Mouse (Mus musculus): Measurements from ENCODE around the gene Pbld1.

Pbld1 gene

DNA sequence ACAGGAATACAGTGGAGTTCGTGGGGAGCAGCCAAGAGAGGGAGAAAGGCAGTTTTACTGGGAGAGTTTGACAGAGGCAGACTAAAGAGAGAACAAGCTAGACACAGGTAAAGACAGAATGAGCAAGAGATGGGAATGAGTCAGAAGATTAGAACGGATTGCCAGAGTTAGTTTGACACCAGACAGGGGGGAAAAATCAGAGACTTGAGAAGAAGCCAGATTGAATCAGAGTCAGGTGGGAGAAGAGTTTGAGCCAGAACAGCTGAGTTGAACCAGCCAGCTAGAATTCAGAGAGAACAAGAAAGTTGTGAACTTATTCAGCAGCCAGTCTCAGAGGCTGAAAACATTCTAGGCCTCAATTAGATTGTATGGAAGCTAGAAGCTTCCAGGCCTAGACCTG lies at the start of gene Pbld1:
Pbld1 (plus strand) TSS at position 301 of the 400 bp plus-strand sequence.
- in situ Hi-C loops (cut with MboI, MseI), result no loop called here

DNA sequence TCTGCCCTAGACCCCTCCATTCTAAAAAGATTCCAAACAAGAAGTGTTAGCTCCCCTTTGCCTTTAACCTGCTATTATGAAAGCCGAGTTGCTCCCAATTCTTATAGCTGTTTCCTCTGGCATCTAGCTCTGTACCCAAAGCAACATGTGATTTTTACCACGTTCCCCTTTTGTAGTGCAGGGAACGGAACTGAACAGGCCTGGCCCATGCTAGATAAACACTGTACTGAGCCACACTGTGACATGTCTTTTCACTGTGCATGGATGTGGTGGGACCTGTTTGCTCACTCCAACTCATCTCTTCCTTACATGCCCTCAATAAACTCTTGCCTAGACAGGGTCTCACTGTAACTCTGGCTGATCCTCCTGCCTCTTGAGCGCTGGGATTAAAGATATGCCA lies 49.7 kb upstream of the Pbld1 start:
- in situ Hi-C loops (cut with MboI, MseI), result no loop called here

DNA sequence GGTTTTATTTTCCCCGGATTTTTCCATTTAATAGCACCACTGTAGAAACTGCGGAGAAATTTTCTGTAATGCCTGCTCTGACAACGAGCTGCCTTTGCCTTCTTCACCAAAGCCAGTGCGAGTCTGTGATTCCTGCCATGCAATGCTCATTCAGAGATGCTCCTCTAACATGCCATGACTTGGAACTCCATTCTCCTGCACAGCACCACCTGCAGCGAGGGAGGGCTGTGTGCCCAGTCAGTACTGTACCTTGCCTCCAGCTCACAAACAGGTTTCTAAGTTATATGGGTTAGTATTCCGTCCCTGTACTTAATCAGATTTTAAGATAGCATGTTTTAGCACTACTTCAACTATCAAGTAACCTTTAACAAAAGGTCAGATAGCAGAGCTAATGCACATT lies 48.4 kb upstream of the Pbld1 start:
- in situ Hi-C loops (cut with MboI, MseI), result no loop called here

DNA sequence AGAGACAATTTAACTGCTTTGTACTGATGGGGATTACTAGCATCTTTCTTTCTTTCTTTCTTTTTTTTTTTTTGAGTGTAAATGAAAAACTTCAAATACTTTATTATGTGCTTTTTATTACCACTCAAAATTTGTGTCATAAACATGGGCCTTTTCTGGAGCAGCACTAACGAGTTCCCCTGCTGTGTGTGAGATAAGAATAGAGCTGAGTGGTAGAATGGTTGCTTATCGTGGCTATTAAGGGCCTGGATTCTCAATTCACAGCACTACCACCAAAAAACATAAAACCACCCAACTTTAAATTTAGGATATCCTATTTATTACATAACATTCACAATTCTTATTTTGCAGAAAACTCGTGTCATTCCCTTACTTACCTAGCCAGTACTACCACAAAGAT lies 46.5 kb upstream of the Pbld1 start:
- in situ Hi-C loops (cut with MboI, MseI), result no loop called here

DNA sequence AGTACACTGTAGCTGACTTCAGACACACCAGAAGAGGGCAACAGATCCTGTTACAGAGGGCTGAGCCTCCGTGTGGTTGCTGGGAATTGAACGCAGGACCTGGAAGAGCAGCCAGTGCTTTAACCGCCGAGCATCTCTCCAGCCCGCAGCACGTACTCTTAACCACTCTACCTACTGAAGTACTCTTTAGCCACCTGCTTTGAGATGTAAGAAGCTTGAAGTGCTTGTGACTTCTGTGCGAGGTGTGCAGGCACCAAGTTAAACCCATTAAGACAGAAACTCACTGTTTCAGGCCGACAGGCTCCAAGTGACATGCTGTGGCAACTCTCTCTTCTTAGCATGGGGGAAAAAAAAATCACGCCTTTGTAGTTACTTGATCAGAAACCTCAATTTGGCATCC lies 45.8 kb upstream of the Pbld1 start:
- in situ Hi-C loops (cut with MboI, MseI), result no loop called here

DNA sequence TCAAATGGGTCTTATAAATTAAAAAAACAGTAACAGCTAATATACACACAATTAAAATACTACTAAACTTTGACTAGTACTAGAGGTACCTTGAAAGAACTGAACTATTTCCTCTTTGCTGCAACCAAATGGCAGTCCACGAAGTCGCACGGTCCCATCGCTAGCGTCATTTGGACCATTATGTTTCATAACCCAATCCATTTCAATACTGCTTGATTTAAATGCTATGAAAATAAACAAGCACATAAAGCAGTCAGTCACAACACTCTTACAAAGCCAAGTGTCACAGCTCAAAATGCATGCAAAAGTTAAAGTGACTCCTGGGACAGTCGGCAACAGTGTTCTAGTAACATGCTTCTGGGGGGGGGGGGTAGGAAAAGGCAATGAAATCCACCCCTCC lies 40.7 kb upstream of the Pbld1 start:
- in situ Hi-C loops (cut with MboI, MseI), result no loop called here

DNA sequence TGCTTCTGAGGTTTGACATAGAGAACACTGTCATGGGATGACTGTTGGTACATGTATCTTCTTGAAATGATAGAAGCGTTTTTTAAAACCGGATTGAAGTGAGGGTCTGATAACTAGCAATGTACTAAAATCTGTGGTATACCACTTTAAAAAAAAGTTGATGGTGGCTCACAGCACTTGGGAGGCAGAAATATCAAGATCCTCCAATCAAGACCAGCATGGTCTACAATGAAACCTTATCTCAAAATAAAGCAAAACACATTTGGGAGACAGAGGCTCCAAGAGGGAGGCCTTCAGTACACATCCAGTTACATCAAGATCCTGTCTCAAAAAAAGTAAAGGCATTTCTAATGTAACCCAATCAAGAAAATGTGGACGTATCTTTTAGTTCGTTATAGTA lies 38.3 kb upstream of the Pbld1 start:
- in situ Hi-C loops (cut with MboI, MseI), result no loop called here

DNA sequence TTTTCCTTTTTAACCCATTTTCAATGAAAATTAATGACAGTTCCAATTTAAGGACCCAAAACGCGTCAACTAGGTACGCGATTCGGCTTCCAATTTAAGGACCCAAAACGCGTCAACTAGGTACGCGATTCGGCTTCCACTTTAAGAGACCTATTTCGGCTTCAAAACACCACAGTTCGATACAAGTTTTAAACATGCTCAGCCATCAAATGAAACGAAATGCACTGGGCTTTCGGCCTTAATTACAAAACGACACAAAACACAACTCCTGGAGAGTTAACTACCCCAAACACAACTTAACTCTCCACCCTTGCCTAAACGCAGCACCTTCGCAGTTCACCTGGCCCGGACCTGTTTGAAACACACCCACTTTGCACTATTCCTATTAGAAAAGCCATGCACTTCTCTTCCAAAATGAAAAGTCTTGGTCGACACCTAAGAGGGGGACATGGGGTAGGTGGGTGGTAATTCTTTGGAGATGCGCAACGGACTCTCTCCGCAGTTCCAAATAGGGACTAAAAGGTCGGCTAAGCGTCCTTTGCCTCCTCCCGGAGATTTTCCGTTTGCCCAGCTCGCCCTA lies 37.3 kb upstream of the Pbld1 start:
- in situ Hi-C loops (cut with MboI, MseI), result no loop called here

DNA sequence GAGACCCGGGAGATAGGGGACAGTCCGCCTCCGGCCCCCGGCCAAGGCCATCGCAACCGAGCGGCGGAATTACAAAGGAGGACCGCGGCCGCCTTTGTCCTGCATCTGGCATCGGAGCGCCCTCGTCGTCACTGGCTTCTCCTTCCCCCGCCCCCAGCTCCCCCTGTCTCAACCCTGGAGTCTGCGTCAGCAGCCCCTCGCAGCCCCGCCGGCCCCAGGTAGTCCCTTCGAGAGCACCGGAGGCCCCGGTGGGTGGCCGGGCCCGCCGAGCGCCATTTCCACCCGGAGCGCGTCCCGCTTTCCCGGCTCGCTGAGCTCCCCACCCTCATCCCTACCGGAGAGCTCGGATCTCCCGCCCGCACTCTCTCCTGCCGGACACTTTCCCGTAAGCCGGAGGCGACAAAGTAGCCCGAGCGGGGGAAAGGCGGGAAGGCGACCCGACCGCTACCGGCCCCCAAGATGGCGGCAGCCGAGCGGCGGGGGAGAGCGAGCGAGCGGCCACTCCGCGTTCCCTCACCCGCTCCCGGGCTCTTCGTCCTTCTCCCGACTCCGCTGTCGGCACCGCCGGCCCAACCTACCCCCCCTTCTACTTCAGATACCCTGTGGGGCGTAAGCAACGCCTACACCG lies 36.7 kb upstream of the Pbld1 start:
- in situ Hi-C loops (cut with MboI, MseI), result no loop called here

DNA sequence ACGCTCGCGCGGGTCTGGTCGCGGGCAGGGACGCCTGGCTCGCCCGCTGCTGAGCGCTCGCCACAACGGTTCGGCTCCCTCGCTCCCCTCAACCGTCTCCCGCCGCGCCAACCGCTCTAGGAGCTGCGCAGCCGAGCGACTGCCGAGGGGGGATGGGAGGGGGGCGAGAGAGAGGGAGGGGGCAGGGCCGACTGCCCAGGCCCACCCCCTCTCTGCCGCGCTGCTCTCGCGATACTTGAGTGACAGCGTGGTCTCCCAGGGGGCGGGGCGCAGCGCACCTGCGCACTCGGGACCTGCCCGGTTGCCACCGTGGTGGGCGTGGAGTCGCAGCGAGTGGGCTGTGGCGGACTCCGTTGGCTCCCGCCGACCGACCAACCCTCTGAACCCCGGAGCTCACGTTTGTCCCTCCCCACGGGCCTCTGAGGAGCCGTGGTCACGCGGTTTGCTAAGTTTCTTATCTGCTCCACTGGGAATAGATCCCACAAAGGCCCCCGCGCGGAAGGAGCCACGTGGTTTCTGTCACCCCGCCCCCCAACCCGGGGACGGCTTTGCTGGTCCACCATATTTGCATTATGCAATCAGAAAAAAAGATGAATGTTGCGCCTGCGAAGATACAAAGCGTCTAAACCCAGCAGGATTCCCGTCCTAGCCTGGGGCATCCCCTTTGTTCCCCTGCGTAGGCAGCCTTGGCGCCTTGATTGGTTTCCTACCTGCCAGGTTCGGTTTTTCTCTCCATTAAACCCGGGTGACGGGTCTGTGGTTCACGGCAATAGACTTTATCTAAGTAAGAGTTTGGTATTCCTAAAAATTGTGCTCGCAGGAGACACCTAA lies 36.0 kb upstream of the Pbld1 start, which contains the start of the genes Hnrnph3 and Pbld2:
Hnrnph3 (minus strand) TSS at position 469 of the 831 bp plus-strand sequence.
Pbld2 (plus strand) TSS at position 567 of the 831 bp plus-strand sequence.
- in situ Hi-C loops (cut with MboI, MseI), result no loop called here

DNA sequence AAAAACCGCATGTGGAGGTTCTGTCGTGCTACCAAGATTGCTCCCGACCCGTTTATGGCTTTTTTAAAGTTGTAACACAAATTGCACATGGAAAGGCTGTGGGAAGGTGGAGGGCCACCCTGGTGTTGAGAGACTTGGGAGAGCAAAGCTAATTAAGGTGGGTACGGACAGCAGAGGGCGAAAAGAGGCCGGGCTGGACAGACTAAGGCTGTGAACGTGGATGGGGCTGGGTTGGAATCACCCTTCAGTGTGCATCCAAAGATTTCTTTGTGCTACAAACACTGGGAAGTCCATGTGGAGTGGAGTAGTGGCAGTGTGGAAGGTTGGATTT lies 35.4 kb upstream of the Pbld1 start:
- in situ Hi-C loops (cut with MboI, MseI), result no loop called here

DNA sequence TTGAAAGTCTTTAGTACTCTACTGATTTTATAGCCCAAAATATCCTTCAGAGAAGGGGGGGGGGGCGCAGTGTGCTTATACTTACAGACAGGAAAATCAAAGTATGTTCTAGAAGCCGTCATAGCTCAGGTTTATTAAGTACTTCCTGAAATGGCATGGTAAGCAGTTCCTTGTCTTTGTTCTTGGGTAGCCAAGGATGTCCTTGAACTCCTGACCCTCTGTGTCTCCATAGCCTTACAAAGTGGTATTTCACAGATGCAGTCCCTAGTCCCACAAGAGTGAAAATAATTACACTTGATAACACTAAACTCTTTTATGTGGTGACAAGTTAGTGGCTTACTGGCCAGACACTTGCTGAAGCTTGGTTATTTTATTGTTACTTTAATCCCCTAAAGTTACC lies 34.9 kb upstream of the Pbld1 start:
- in situ Hi-C loops (cut with MboI, MseI), result no loop called here

DNA sequence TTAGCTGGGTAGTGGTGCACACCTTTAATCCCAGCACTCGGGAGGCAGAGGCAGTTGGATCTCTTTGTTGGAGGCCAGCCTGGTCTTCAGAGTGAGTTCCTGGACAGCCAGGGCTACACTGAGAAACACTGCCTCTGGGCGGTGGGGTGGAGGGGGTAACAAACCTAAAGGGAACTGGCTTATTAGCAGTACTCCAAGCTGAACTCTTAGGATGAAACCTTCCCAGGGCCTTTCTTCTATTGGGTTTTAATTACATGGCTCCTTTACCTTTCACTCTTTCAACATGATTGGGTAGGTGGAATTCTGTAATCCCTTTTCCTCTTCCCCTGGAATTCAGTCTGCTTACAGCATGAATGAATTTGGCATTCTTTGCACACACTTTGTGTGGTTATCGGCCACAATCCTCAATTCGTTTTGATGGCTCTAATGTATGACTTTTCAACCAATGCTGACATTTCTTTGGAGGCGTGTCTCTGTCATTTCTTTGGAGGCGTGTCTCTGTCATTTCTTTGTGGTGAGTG lies 34.4 kb upstream of the Pbld1 start:
- in situ Hi-C loops (cut with MboI, MseI), result no loop called here

DNA sequence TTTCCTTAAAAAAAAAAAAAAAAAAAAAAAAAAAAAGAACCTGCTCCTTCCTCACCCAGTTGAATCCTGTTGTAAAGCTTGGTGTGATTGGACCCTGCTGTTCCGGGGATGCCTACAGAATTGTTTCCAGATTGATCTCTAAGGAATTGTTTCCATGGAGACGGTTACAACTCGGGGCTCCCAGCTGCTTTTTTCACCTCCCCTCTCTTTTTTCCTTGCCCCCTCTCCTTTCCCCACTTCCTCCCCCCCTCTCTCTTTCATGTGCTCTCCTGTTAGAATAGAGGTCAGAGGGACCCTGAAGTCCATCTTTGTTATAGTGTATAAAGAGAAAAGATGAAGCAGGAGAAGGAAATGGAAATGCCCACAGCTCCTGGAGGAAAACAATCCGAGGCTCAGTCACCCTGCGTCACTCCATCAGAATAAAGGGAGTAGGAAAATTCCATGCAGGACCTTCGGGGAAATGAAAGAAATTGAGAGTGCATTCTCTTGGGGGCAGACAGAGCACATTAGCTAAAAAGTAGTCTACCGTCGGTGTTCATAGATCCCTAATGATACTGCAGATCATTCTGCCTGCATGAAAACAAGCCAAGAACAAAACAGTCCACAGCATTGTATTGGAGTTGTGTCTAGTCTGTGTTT lies 33.7 kb upstream of the Pbld1 start:
- in situ Hi-C loops (cut with MboI, MseI), result no loop called here

DNA sequence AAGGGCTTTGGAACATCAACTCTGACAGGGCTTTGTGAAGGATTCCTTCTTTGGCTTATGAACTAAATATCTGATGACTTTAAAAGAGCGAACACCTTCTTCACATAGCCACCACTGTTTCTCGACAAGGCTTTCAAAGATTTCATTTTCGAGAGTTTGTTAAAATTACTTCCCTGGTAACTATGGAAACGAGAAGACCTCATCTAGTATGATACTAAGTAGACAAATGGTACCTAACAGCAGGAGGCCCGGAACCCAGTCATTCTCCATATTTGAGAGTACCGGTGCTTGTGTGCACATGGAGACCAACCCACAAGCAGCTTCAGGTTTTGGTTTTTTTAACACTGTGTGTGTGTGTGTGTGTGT lies 33.2 kb upstream of the Pbld1 start:
- in situ Hi-C loops (cut with MboI, MseI), result no loop called here

DNA sequence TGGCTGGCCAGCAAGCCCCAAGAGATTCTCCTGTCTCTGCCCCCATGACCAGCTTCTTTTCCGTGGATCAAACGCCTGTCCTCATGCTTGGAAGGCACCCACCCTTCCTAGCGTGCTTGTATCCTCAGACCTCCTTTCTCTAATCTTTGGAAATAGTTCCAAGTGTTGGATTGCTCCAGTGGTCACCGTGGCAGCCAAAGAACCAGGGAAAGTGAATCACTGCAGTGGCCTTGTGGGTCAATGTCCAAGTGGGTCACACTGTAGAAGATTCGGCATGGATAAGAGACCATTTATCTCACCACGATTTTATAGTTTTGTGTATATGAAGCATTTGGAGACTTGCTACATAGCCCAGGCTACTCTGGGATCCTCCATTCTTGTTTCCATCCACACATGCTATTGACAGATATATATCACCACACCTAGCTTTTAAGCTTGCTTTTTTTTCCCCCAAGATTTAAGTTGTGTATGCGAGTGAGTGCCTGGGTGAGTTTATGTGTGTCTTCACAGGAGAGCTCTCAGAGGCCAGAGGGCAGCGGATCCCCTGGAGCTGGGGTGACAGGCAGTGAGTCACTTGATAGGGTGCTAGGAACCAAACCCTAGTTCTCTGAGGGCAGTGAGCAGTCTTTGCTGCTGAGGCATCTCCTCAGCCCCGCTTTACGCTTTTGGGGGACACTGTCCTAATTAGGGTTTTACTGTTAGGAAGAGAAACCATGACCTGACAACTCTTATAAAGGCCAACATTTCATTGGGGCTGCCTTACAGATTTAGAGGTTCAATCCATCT lies 32.4 kb upstream of the Pbld1 start:
- in situ Hi-C loops (cut with MboI, MseI), result no loop called here

DNA sequence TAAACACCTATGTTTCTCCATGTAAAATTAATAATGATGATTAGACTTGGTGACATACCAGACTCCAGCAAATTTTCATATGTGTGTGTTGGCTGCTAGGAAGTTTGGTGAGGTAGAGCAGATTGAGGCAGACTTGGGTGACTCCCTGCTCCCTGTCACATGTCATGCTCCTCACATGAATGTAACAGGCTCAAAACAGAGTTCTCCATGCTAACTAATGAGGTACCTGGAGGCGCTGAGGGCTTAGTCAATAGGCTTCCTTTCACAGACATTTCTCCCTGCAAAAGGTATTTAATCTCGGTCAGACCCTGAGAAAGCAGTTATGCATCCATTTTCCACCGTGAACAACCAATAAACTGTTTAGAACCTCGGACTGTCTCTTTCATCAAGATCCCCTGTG lies 31.6 kb upstream of the Pbld1 start:
- in situ Hi-C loops (cut with MboI, MseI), result no loop called here

DNA sequence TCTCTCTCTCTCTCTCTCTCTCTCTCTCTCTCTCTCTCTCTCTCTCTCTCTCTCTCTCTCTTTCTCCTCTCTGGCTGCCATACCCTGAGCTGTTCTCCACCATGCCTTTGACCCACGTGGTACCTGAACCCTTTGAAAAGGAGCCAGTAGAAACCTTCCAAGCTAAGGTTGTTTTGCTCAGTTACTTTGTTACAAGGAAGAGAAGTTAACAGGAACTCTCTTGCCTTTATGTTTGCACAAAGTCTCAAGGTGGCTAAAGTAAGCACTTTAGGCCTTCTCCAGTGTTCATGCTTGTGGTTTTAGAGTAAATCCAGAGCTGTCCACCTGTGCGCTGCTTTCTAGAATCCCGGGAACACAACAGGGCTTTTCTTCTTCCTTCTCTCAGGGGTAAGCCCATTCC lies 27.7 kb upstream of the Pbld1 start:
- in situ Hi-C loops (cut with MboI, MseI), result no loop called here

DNA sequence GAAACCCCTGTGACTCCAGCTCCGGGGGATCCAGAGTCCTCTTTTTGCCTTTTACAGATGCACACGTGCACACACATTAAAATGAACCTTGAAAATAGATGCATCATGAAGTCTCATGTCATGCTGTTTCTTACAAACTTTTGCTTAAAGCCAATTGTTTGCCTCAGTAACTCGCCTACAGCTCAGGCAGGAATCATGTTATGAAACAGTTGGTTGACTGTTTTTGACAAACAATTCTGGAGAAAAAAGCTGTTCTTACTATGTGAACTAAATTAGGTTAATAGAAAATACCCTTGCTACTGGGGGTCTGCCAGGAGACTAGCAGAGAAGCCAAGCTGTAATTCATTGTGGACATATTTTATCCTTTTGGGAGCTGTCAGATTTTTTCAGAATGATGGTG lies 27.0 kb upstream of the Pbld1 start:
- in situ Hi-C loops (cut with MboI, MseI), result no loop called here

DNA sequence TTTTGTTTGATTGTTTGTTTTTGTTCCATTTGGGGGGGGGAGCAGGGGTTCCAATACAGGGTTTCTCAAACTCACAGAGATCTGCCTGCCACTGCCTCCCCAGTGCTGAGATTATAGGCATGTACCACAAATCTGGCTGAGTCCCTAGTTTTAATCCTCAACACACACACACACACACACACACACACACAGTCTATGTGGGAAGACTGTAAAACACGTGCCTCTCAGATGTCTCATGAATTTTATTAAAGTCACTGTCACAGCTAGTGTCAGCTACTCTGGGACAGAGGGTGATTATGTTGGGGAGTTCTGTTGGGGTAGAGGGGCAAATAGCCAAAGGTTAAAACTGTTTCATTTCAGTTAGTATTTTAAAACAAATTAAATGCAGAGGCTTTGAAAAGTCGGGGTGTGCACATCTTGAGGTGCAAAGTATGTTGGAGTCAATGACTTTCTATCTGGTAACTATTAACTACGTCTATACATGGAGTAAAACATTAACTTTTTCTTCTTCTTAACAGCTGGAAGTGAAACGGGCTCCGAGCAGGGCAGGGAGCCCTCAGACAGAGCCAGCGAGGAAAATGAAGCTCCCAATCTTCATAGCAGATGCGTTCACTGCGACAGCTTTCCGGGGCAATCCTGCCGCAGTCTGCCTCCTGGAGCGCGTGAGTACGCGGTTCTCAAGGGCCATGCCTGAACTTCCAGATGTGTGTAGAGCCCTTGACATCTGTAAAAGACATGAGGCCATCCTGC lies 21.2 kb upstream of the Pbld1 start:
- in situ Hi-C loops (cut with MboI, MseI), result no loop called here

All from regulatory T cell (primary cell).